Mouse (Mus musculus) intestine, postnatal 0 days (tissue): ENCODE data around the gene Arid4a. TPM values are rescaled to one million over a fixed set of nuclear protein-coding genes. Genes with fewer than 3 reads are reported as not detected.
A peak's percentile ranks its signal among the peaks of the same experiment; 100 is the strongest.

Experiments
- ATAC-seq: fragments of 200-750 bp; cut with Nextera tagmentation; 2 replicates; pipeline ENCODE4 v1.8.0; 2017; ENCODE audit warnings: mild to moderate bottlenecking, moderate TSS enrichment, moderate library complexity
- H3K27ac ChIP-seq: fragments of 300-500 bp; sonication (generic); 2 replicates; pipeline ENCODE4 v1.5.1; 2014; ENCODE audit warnings: mild to moderate bottlenecking, low read depth, low read length, moderate library complexity
- H3K27me3 ChIP-seq: fragments of 300-500 bp; sonication (generic); replicated peaks from 2 replicates; pipeline ENCODE4 v1.6.1; 2014; ENCODE audit warnings: low read length, mixed read lengths; ENCODE audit not compliant: control insufficient read depth, insufficient read depth
- H3K36me3 ChIP-seq: fragments of 300-500 bp; sonication (generic); 2 replicates; pipeline ENCODE4 v1.6.1; 2014; ENCODE audit warnings: mild to moderate bottlenecking, moderate library complexity; ENCODE audit not compliant: control insufficient read depth, insufficient read depth
- H3K4me1 ChIP-seq: fragments of 300-500 bp; sonication (generic); replicated peaks from 2 replicates; pipeline ENCODE4 v1.6.1; 2014; ENCODE audit warnings: antibody characterized with exemption, low read length, mixed read lengths; ENCODE audit not compliant: control insufficient read depth, insufficient read depth
- H3K4me2 ChIP-seq: fragments of 300-500 bp; sonication (generic); replicated peaks from 2 replicates; pipeline ENCODE4 v1.6.1; 2014; ENCODE audit warnings: low read depth, mild to moderate bottlenecking, moderate library complexity
- H3K4me3 ChIP-seq: fragments of 300-500 bp; sonication (generic); 2 replicates; pipeline ENCODE4 v1.5.1; 2014; ENCODE audit warnings: low read depth, low read length
- H3K9ac ChIP-seq: fragments of 300-500 bp; sonication (generic); 2 replicates; pipeline ENCODE4 v1.6.1; 2014; ENCODE audit warnings: mild to moderate bottlenecking, low read depth, low read length
- H3K9me3 ChIP-seq: fragments of 300-500 bp; sonication (generic); 2 replicates; pipeline ENCODE4 v1.6.1; 2016; ENCODE audit warnings: mixed run types; ENCODE audit not compliant: control insufficient read depth
- CTCF ChIP-seq: sonication (generic); IDR thresholded peaks from 2 replicates; pipeline ENCODE4 v1.5.1; 2016; ENCODE audit warnings: low read depth, mild to moderate bottlenecking, control low read depth, antibody characterized with exemption, moderate library complexity
- WGBS: fragments of 180-500 bp; shearing (Covaris S2); extraction: QIAGEN DNeasy Blood & Tissue Kit; methylation state at CpG from one replicate; pipeline ENCODE4 v1.1.7; 2014; 5-methylcytosine and 5-hydroxymethylcytosine counted together
- polyA plus RNA-seq: library from polyadenylated mRNA; unstranded; fragments of >200 nt; fragmentation: Nextera tagmentation; extraction: Ambion mirVana; gene quantifications from 2 replicates; pipeline ENCODE4 v1.2.1, GENCODE M21; 2015

Arid4a gene
- polyA plus RNA-seq, 1 experiment from 2014 or later: 23.2 TPM

DNA sequence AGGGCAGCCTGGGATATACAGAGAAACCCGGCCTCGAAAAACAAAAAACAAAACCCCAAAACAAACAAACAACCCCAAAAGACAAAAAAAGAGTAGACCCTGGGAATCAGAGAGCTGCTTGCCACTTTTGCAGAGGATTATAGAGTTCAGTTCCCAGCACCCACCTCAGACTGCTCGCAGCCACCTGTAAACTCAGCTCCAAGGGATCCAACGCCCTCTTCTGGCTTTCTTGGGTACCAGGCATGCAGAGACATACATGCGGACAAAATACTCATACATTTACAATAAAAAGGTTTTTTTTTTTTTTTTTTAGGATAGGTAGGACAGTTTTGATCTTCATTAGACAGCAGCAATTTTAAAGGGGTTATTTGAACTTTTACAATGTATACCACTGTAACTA is 18.6 kb upstream of the Arid4a start:
- TF ChIP-seq CTCF: peak; percentile 17; the same call in 1 of the 2 replicates
- Histone ChIP-seq H3K4me3 (no peak overlapping the region), H3K9me3 (no peaks in the 10 kb centered on the region), H3K36me3 (peaks cover 32% of the 10 kb centered on the region), H3K27ac (no peak overlapping the region), H3K9ac (no peak overlapping the region), H3K27me3 (no peaks in the 10 kb centered on the region), H3K4me1 (no peaks in the 10 kb centered on the region), H3K4me2 (no peak overlapping the region)
- WGBS: 91% methylated on average over 5 of the region's 5 CpGs
- no peak for ATAC-seq

DNA sequence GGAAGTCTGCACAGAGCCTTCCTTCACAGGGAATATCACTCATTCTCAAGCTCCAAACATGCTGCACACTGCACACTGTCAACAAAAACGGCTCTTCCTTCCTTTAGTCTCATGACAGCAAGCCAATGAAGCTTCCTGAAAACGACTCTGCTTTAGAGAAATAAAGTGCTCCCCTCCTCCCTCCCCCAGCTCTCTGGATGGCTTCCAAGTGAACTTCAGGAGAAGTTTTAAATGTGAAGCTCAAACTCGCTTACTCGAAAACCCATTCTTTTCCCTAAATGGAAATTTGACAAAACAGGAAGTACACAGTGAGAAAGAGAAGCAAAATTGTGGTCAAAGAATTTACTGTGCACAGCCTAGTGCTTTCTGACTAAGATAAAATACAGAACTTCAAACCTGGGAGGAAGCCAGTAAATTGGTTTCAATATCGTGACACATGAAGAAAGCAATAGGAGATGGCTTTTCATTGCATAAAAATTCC is 16.3 kb upstream of the Arid4a start:
- 31% methylated on average over 5 of the region's 5 CpGs for WGBS
- Histone ChIP-seq H3K36me3 (peaks cover 27% of the 10 kb centered on the region), H3K9me3 (no peaks in the 10 kb centered on the region), H3K4me2 (no peak overlapping the region; the same call in 1 of the 2 replicates), H3K4me3 (no peak overlapping the region), H3K27me3 (no peaks in the 10 kb centered on the region), H3K9ac (no peak overlapping the region), H3K4me1 (no peaks in the 10 kb centered on the region), H3K27ac (no peak overlapping the region)
- no peak for ATAC-seq
- no peak for TF ChIP-seq CTCF

DNA sequence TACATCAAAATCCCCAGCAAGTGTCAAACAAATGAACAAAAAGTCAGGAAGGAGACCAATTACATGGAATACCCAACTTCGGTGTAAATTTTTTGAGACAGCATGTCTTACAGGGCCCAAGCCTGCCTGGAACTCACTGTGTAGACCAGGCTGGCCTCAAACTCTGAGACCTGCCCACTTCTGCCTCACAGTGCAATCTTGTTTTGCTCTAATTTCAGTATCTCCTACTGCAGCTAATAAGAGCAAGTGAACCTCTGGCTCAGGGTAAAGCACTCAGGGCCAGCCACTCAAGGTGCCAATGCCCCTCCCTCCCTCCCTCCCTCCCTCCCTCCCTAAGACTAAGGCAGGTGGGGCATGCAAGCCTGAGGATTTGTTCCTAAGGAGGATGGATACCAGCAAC is 15.4 kb upstream of the Arid4a start:
- Histone ChIP-seq H3K36me3 (peaks cover 33% of the 10 kb centered on the region), H3K4me3 (no peak overlapping the region), H3K4me1 (no peaks in the 10 kb centered on the region), H3K27ac (no peak overlapping the region; the same call in 1 of the 2 replicates), H3K9ac (no peak overlapping the region), H3K4me2 (no peak overlapping the region), H3K27me3 (no peaks in the 10 kb centered on the region), H3K9me3 (no peaks in the 10 kb centered on the region)
- WGBS: 78% methylated on average over 1 of the region's 1 CpGs
- no peak for ATAC-seq
- no peak for TF ChIP-seq CTCF

- 66% methylated on average over 6 of the region's 6 CpGs for WGBS
- no peak for TF ChIP-seq CTCF
- 0 out of 2 replicates have a peak overlapping the region, but pooled peaks have one; percentile 46 for H3K27ac ChIP-seq
- no peak overlapping the region for H3K4me3 ChIP-seq
- no peaks in the 10 kb centered on the region for H3K4me1 ChIP-seq
- ATAC-seq: no peak
- H3K27me3 ChIP-seq: no peaks in the 10 kb centered on the region
- H3K36me3 ChIP-seq: peaks cover 34% of the 10 kb centered on the region
- no peak overlapping the region for H3K9ac ChIP-seq
- H3K4me2 ChIP-seq: no peak overlapping the region
- H3K9me3 ChIP-seq: no peaks in the 10 kb centered on the region
Observed at GRCm38 (mm10) chr12:71001456-71001855, 14.3 kb upstream of the Arid4a start.

GRCm38 (mm10) chr12:71003760-71004426 is 11.9 kb upstream of the Arid4a start:
- H3K4me3 ChIP-seq: no peak overlapping the region
- no peak overlapping the region for H3K9ac ChIP-seq
- H3K27ac ChIP-seq: no peak overlapping the region
- no peaks in the 10 kb centered on the region for H3K9me3 ChIP-seq
- WGBS: 84% methylated on average over 5 of the region's 6 CpGs
- peaks cover 43% of the 10 kb centered on the region for H3K36me3 ChIP-seq
- no peak for ATAC-seq
- no peak for TF ChIP-seq CTCF
- H3K27me3 ChIP-seq: no peaks in the 10 kb centered on the region
- H3K4me2 ChIP-seq: no peak overlapping the region
- no peaks in the 10 kb centered on the region for H3K4me1 ChIP-seq

GRCm38 (mm10) chr12:71006141-71006540 is 9.6 kb upstream of the Arid4a start:
- H3K36me3 ChIP-seq: peaks cover 48% of the 10 kb centered on the region
- no peaks in the 10 kb centered on the region for H3K4me1 ChIP-seq
- H3K4me2 ChIP-seq: no peak overlapping the region
- 87% methylated on average over 6 of the region's 6 CpGs for WGBS
- no peak overlapping the region for H3K4me3 ChIP-seq
- H3K9me3 ChIP-seq: no peaks in the 10 kb centered on the region
- no peak for ATAC-seq
- TF ChIP-seq CTCF: no peak
- no peak overlapping the region for H3K9ac ChIP-seq
- H3K27ac ChIP-seq: no peak overlapping the region
- no peaks in the 10 kb centered on the region for H3K27me3 ChIP-seq
